Mouse (Mus musculus) forebrain, embryonic 12.5 days (tissue): ENCODE results near the gene Itga2b. TPM values are rescaled to one million over a fixed set of nuclear protein-coding genes. Genes with fewer than 3 reads are reported as not detected.
A peak's percentile ranks its signal among the peaks of the same experiment; 100 is the strongest.

Experiments
- ATAC-seq: fragments of 200-750 bp; cut with Nextera tagmentation; 2 replicates; pipeline ENCODE4 v1.8.0; 2017; ENCODE audit warnings: moderate TSS enrichment; ENCODE audit not compliant: low FRiP score
- H3K27ac ChIP-seq: fragments of 300-500 bp; sonication (generic); 2 replicates; pipeline ENCODE4 v1.5.1; 2016; ENCODE audit warnings: mild to moderate bottlenecking
- H3K27me3 ChIP-seq: fragments of 300-500 bp; sonication (generic); 2 replicates; pipeline ENCODE4 v1.6.1; 2016; ENCODE audit warnings: mild to moderate bottlenecking
- H3K36me3 ChIP-seq: fragments of 300-500 bp; sonication (generic); replicated peaks from 2 replicates; pipeline ENCODE4 v1.6.1; 2016; ENCODE audit warnings: mild to moderate bottlenecking
- H3K4me1 ChIP-seq: fragments of 300-500 bp; sonication (generic); 2 replicates; pipeline ENCODE4 v1.6.1; 2016
- H3K4me2 ChIP-seq: fragments of 300-500 bp; sonication (generic); 2 replicates; pipeline ENCODE4 v1.6.1; 2016; ENCODE audit warnings: mild to moderate bottlenecking, moderate library complexity
- H3K4me3 ChIP-seq: fragments of 300-500 bp; sonication (generic); replicated peaks from 2 replicates; pipeline ENCODE4 v1.5.1; 2016; ENCODE audit warnings: mild to moderate bottlenecking
- H3K9ac ChIP-seq: fragments of 300-500 bp; sonication (generic); 2 replicates; pipeline ENCODE4 v1.6.1; 2016; ENCODE audit warnings: mild to moderate bottlenecking
- H3K9me3 ChIP-seq: fragments of 300-500 bp; sonication (generic); 2 replicates; pipeline ENCODE4 v1.6.1; 2016
- WGBS: fragments of 180-500 bp; shearing (Covaris S2); methylation state at CpG from one replicate; pipeline ENCODE4 v1.1.7; 2016; 5-methylcytosine and 5-hydroxymethylcytosine counted together
- microRNA-seq: library from miRNA; unstranded; fragments of <30 nt; microRNA quantifications from one replicate; pipeline ENCODE4, GENCODE M21; 2017
- polyA plus RNA-seq: library from polyadenylated mRNA; unstranded; fragments of >200 nt; fragmentation: Nextera tagmentation; extraction: Ambion mirVana; gene quantifications from 2 replicates; pipeline ENCODE4 v1.2.1, GENCODE M21; 2016

The Itga2b gene
- polyA plus RNA-seq, 1 experiment from 2014 or later = 4.5 TPM

DNA sequence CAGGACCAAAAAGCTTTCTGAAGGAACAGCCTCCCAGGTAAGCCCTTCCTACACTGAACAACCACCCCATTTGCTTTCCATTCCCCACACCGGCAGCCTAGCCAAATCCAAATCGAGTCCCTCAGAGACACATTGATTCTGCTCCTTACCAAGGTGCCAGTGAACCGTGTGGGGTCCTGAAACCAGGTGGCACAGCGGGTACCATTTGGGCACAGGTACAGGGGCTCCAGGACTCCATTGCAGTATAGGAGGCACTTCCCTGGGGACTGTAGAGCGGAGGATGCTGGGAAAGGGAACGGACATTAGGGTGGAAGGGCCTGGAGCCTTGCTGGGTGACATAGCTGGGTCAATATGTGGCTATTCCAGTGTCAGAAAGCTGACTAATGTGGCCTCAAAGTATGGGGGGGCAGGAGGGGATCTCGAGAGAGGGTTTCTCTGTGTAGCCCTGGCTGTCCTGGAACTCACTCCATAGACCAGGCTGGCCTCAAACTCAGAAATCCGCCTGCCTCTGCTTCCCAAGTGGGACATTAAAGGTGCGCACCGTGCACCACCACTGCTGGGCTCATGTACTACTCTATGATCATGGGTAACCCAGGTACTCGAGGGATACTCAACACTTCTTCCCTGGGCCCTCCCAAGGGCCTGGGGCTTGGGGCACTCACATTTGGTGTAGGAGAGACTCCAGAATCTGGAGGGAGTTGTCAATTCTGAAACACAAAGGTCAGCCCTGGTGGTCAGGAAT lies 64.2 kb downstream of the Itga2b start:
- peak overlapping the region; percentile 80; the same call in 1 of the 2 replicates for H3K4me3 ChIP-seq
- H3K9me3 ChIP-seq = no peaks in the 10 kb centered on the region
- no peak for ATAC-seq
- peaks cover 3% of the 10 kb centered on the region for H3K27me3 ChIP-seq
- H3K36me3 ChIP-seq = peaks cover 38% of the 10 kb centered on the region
- peak overlapping the region; percentile 85 for H3K4me2 ChIP-seq
- H3K9ac ChIP-seq = peak overlapping the region; percentile 87
- H3K4me1 ChIP-seq = peaks cover 43% of the 10 kb centered on the region
- H3K27ac ChIP-seq = no peak overlapping the region
- WGBS = 90% methylated on average over 11 of the region's 11 CpGs

DNA sequence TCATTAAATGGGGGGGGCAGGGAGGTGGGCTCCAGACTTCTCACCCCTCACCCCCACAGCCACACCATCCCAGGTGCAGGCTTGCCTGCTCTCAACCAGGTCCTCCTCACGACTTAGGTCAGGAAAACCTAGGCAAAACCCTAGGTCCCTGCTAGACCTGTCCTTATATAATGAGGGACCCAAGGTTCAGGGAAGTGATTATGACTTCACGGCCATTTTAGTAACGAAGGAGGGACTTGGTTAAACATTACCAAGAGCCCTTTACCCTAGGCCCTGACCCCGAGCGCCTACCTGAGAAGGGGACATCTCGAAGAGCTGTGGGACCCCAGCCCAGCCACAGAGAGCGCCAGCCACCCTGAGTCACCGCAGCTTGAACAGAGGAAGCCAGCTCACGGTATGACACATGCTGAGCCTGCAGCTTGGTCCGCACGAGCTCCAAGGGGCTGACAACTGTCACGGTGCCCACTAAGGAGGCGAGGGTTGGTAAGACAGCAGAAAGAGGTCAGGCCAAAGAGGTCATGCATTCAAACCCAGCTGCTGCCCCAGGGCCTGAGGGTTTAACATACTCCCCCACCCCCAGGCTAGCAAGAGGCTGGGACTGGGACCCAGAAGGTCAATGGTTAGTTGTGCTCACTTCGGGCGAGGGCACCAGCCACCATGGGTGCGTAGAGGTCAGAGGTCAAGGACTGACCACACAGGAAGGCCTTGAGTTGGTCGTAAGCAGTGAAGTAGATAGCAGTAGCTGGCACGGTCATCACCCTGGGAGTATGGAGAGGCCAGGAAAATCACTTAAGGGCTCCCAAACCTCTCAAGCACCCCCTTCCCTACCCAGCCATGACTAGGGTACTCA lies 65.5 kb downstream of the Itga2b start:
- Histone ChIP-seq H3K36me3 (peaks cover 49% of the 10 kb centered on the region), H3K4me3 (no peak overlapping the region), H3K9ac (no peak overlapping the region), H3K27ac (no peak overlapping the region), H3K27me3 (peaks cover 16% of the 10 kb centered on the region), H3K4me1 (peaks cover 50% of the 10 kb centered on the region), H3K4me2 (peak overlapping the region; percentile 13; the same call in 1 of the 2 replicates), H3K9me3 (no peaks in the 10 kb centered on the region)
- ATAC-seq = no peak
- 84% methylated on average over 18 of the region's 18 CpGs for WGBS

- WGBS = 92% methylated on average over 11 of the region's 11 CpGs
Observed at GRCm38 (mm10) chr11:102403657-102404056, 66.3 kb downstream of the Itga2b start.

More at GRCm38 (mm10) chr11:102403657-102404056, 66.3 kb downstream of the Itga2b start:
- Histone ChIP-seq H3K36me3 (peaks cover 55% of the 10 kb centered on the region), H3K27ac (no peak overlapping the region), H3K9ac (no peak overlapping the region), H3K4me3 (no peak overlapping the region), H3K27me3 (peaks cover 23% of the 10 kb centered on the region), H3K4me2 (no peak overlapping the region), H3K9me3 (no peaks in the 10 kb centered on the region), H3K4me1 (peaks cover 52% of the 10 kb centered on the region)
- ATAC-seq = no peak

Small RNAs within 50 kb of the gene (microRNA-seq; reads per million reads assigned to microRNA genes)
- not detected for gene Mir6930

Other genes with a start within 250 kb of the Itga2b start
- 68.8 and 70.6 TPM in 2 replicates for gene Hdac5, start 240.0 kb downstream of the Itga2b start, polyA plus RNA-seq
- gene BC030867, start 221.2 kb downstream of the Itga2b start, polyA plus RNA-seq = 18.5 and 19.4 TPM in 2 replicates
- not detected in 2 replicates for gene Asb16, start 201.4 kb downstream of the Itga2b start, polyA plus RNA-seq
- 53.9 and 55.9 TPM in 2 replicates for gene Tmub2, start 185.2 kb downstream of the Itga2b start, polyA plus RNA-seq
- 22.4 and 22.6 TPM in 2 replicates for gene Atxn7l3, start 173.5 kb downstream of the Itga2b start, polyA plus RNA-seq
- gene Ubtf, start 150.4 kb downstream of the Itga2b start, polyA plus RNA-seq = 111 and 121 TPM in 2 replicates
- 21.2 and 25.7 TPM in 2 replicates for gene Slc4a1, start 103.9 kb downstream of the Itga2b start, polyA plus RNA-seq
- gene Rundc3a, start 76.7 kb downstream of the Itga2b start, polyA plus RNA-seq = 103 and 113 TPM in 2 replicates
- 173 TPM in 2 replicates for gene Slc25a39, start 62.2 kb downstream of the Itga2b start, polyA plus RNA-seq
- 55.5 and 57.6 TPM in 2 replicates for gene Grn, start 39.8 kb downstream of the Itga2b start, polyA plus RNA-seq
- gene Fam171a2, start 22.4 kb downstream of the Itga2b start, polyA plus RNA-seq = 13.3 and 15.2 TPM in 2 replicates
- 66.6 and 67.9 TPM in 2 replicates for gene Gpatch8, start 86.3 kb upstream of the Itga2b start, polyA plus RNA-seq
- 11.7 and 12.5 TPM in 2 replicates for gene Gm11627, start 109.3 kb upstream of the Itga2b start, polyA plus RNA-seq
- gene Fzd2, start 134.3 kb upstream of the Itga2b start, polyA plus RNA-seq = 42.2 and 42.3 TPM in 2 replicates
- 0.19 and 0.21 TPM in 2 replicates for gene Meioc, start 193.6 kb upstream of the Itga2b start, polyA plus RNA-seq
- gene Ccdc43, start 227.7 kb upstream of the Itga2b start, polyA plus RNA-seq = 55.1 and 57.7 TPM in 2 replicates